Mouse (Mus musculus) cortical plate, adult 2 months (tissue): Measurements from ENCODE around the gene Spint3.

ENCODE experiments used
- CTCF ChIP-seq: fragments of 200-500 bp; IDR thresholded peaks from 2 replicates; pipeline ENCODE4 v1.5.1; 2011; ENCODE audit warnings: mild to moderate bottlenecking, control low read depth, low read length; ENCODE audit not compliant: insufficient read depth; ENCODE audit errors: extremely low read depth
- POLR2A ChIP-seq: fragments of 200-500 bp; IDR thresholded peaks from 2 replicates; pipeline ENCODE4 v1.6.1; 2011; ENCODE audit warnings: mild to moderate bottlenecking, low read length, control low read depth; ENCODE audit not compliant: insufficient read depth; ENCODE audit errors: extremely low read depth

- TF ChIP-seq POLR2A (no peak), CTCF (no peak)
Measured at GRCm38 (mm10) chr2:164543745-164544144, 29.5 kb downstream of the Spint3 start.
